Mouse (Mus musculus): ENCODE measurements at regions not wholly inside any gene's neighbourhood (a gene's known extent, or its start where the extent isn't known, plus 50 kb on each side); places are given as distances from the start of the nearest gene placed in this dataset.

DNA sequence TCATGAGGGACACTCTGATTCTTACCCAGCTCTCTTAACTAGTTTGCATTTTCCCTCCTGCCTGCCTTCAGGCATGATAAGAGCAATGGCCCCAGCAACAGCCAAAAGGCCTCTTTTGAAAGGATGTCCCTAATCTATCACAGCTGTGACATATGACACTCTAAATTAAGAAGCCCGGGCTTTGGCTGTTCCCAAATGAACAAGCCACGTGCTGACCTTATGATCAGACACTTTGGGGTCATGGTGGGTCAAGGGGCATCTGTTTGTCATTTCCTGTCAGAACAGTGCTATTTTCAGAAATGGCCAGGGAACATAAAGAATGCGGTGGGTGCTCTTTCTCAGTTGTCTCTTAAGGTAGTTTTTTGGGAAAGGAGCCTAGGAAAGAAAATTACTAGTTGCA, 463.5 kb downstream of the Slc4a3 start:
- TF ChIP-seq POLR2A (IDR thresholded peaks at IDR 0.05; ENCODE audit: low read depth, low read length) (no peak), CTCF (IDR thresholded peaks at IDR 0.05; ENCODE audit: extremely low read depth, insufficient read length, insufficient replicate concordance, low read depth, low read length) (no peak)
